Mouse (Mus musculus) G1E (cell line): ENCODE measurements around the gene Cks2. TPM values are rescaled to one million over a fixed set of nuclear protein-coding genes. Genes with fewer than 3 reads are reported as not detected.

ENCODE experiments used
- ATAC-seq: 2 replicates; pipeline ENCODE4 v1.8.0; 2016; ENCODE audit warnings: mild to moderate bottlenecking; ENCODE audit not compliant: insufficient number of reproducible peaks, poor library complexity, low FRiP score, severe bottlenecking; ENCODE audit errors: extremely low read depth
- DNase-seq: peaks from one replicate; pipeline ENCODE4 v3.0.0; 2012; ENCODE audit warnings: low spot score
- H3K27me3 ChIP-seq: 2 replicates; pipeline ENCODE4 v1.6.1; 2012; ENCODE audit warnings: mild to moderate bottlenecking, low read length, inconsistent platforms; ENCODE audit not compliant: insufficient read depth
- H3K36me3 ChIP-seq: replicated peaks from 2 replicates; pipeline ENCODE3; 2012; ENCODE audit warnings: mild to moderate bottlenecking, inconsistent platforms
- H3K4me1 ChIP-seq: 2 replicates; pipeline ENCODE4 v1.6.1; 2012; ENCODE audit warnings: low read depth, low read length, inconsistent platforms, mixed read lengths; ENCODE audit not compliant: insufficient read depth
- H3K4me3 ChIP-seq: 2 replicates; pipeline ENCODE4 v1.5.1; 2012; ENCODE audit warnings: low read depth, mild to moderate bottlenecking, inconsistent platforms, low read length, moderate library complexity, mixed read lengths
- H3K9me3 ChIP-seq: replicated peaks from 2 replicates; pipeline ENCODE4 v1.6.1; 2012; ENCODE audit warnings: inconsistent platforms
- CTCF ChIP-seq: IDR thresholded peaks from 2 replicates; pipeline ENCODE4 v1.5.1; 2012; ENCODE audit warnings: low read depth, low read length, inconsistent platforms, mixed read lengths
- GATA1 ChIP-seq: IDR thresholded peaks from 2 replicates; pipeline ENCODE4 v1.6.1; 2012; ENCODE audit warnings: borderline replicate concordance, low read length, inconsistent platforms, mixed read lengths
- GATA2 ChIP-seq: IDR thresholded peaks from 2 replicates; pipeline ENCODE4 v1.6.1; 2012; ENCODE audit warnings: low read depth, low read length, inconsistent platforms, borderline replicate concordance
- POLR2AphosphoS5 ChIP-seq: IDR thresholded peaks from 2 replicates; pipeline ENCODE4 v1.6.1; 2012; ENCODE audit warnings: low read depth, low read length, inconsistent platforms; ENCODE audit not compliant: insufficient replicate concordance
- TAL1 ChIP-seq: conservative IDR thresholded peaks from 2 replicates; pipeline ENCODE4 v1.6.1; 2012; ENCODE audit warnings: low read depth, low read length, inconsistent platforms, mixed read lengths
- polyA plus RNA-seq: library from polyadenylated mRNA; stranded (reverse); fragments of >175 nt; gene quantifications from 2 replicates; pipeline ENCODE4 v1.2.3, GENCODE M21; 2012
- total RNA-seq, 2 experiments: library from RNA; stranded (forward) in 1 of 2; stranded (reverse) in 1 of 2; fragments of 200-1000 nt in 1 of 2; fragments of >200 nt in 1 of 2; fragmentation: Nextera tagmentation in 1 of 2; gene quantifications; 2 replicates each; pipeline ENCODE4 v1.2.3; 2014 to 2017

Gene Cks2
- total and polyA plus RNA-seq, 3 experiments: 104 to 367 (median 303) TPM

DNA sequence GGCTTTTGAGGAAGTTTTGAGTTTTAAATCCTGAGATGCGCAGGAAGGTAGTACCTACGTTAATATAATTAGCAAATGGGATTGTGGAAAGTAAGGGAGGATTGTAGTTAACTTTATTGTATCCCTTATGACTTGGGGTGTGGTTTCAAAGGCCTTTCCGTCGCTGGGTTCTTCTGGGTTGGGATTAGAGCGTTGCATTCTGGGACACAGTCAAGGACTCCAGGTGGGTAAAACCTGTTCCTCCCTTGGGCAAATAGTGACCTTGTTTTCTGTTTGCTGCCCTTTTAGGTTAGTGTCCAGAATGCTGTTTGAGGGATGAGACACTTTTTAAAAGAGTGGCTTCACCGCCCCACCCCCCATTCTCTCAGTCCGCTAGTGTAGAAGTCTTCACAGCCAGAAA is 840 bp downstream of the Cks2 start:
- ATAC-seq (no peak), DNase-seq (no peak)
- Histone ChIP-seq H3K9me3 (no peaks in the 10 kb centered on the region), H3K27me3 (no peaks in the 10 kb centered on the region), H3K4me1 (peaks cover 31% of the 10 kb centered on the region), H3K4me3 (peak overlapping the region; percentile 91), H3K36me3 (peaks cover 10% of the 10 kb centered on the region)
- TF ChIP-seq CTCF (no peak), GATA1 (no peak), GATA2 (no peak), POLR2AphosphoS5 (no peak; the same call in 1 of the 2 replicates), TAL1 (no peak)

- peak overlapping the region; percentile 91 for H3K4me3 ChIP-seq
- no peak for DNase-seq
- ATAC-seq: no peak
- no peaks in the 10 kb centered on the region for H3K27me3 ChIP-seq
- no peak for TF ChIP-seq TAL1
- TF ChIP-seq GATA1: no peak
- no peak for TF ChIP-seq GATA2
- no peak for TF ChIP-seq CTCF
- TF ChIP-seq POLR2AphosphoS5: no peak
- H3K9me3 ChIP-seq: no peaks in the 10 kb centered on the region
- peaks cover 36% of the 10 kb centered on the region for H3K4me1 ChIP-seq
- peaks cover 16% of the 10 kb centered on the region for H3K36me3 ChIP-seq
These were observed 1.5 kb downstream of the Cks2 start for GRCm38 (mm10) chr13:51646362-51647027.

- peaks cover 35% of the 10 kb centered on the region for H3K4me1 ChIP-seq
- no peaks in the 10 kb centered on the region for H3K27me3 ChIP-seq
- H3K9me3 ChIP-seq: no peaks in the 10 kb centered on the region
- TF ChIP-seq TAL1 (no peak), GATA2 (no peak), POLR2AphosphoS5 (no peak), GATA1 (no peak), CTCF (no peak)
- H3K36me3 ChIP-seq: peaks cover 21% of the 10 kb centered on the region
- peak overlapping the region; percentile 91 for H3K4me3 ChIP-seq
- DNase-seq (no peak), ATAC-seq (no peak)
These were observed 2.7 kb downstream of the Cks2 start for GRCm38 (mm10) chr13:51647770-51648169.

GRCm38 (mm10) chr13:51648237-51648636 is 3.2 kb downstream of the Cks2 start:
- peaks cover 40% of the 10 kb centered on the region for H3K4me1 ChIP-seq
- DNase-seq (peak; percentile 23), ATAC-seq (no peak)
- peak overlapping the region; percentile 91; the same call in 1 of the 2 replicates for H3K4me3 ChIP-seq
- TF ChIP-seq GATA2 (no peak), CTCF (no peak), GATA1 (no peak), POLR2AphosphoS5 (no peak), TAL1 (no peak)
- H3K27me3 ChIP-seq: no peaks in the 10 kb centered on the region
- no peaks in the 10 kb centered on the region for H3K9me3 ChIP-seq
- H3K36me3 ChIP-seq: peaks cover 26% of the 10 kb centered on the region

- ATAC-seq: no peak
- Histone ChIP-seq H3K36me3 (peaks cover 41% of the 10 kb centered on the region), H3K9me3 (no peaks in the 10 kb centered on the region), H3K4me1 (peaks cover 40% of the 10 kb centered on the region), H3K4me3 (no peak overlapping the region), H3K27me3 (no peaks in the 10 kb centered on the region)
- no peak for DNase-seq
- TF ChIP-seq POLR2AphosphoS5 (no peak), TAL1 (no peak), GATA1 (no peak), CTCF (no peak), GATA2 (no peak)
These were observed 4.7 kb downstream of the Cks2 start for GRCm38 (mm10) chr13:51649740-51650139.

- Histone ChIP-seq H3K36me3 (peaks cover 59% of the 10 kb centered on the region), H3K27me3 (no peaks in the 10 kb centered on the region), H3K4me1 (peaks cover 43% of the 10 kb centered on the region), H3K9me3 (no peaks in the 10 kb centered on the region), H3K4me3 (peak within 1 kb of the TSS; percentile 82)
- ATAC-seq (peak; percentile 84), DNase-seq (peak; percentile 77)
- TF ChIP-seq GATA2 (no peak), CTCF (peak; percentile 89)
These were observed 6.5 kb downstream of the Cks2 start, which contains the start of gene Secisbp2 for GRCm38 (mm10) chr13:51651408-51652064. TSS of gene Secisbp2 (plus strand) at chr13:51651697.
